Mouse (Mus musculus): ENCODE measurements around the gene Hspa12b. TPM values are rescaled to one million over a fixed set of nuclear protein-coding genes. Genes with fewer than 3 reads are reported as not detected.

The Hspa12b gene
- 5.4 and 6.6 TPM in 2 replicates for polyA plus RNA-seq (2012; rRNA removed)

DNA sequence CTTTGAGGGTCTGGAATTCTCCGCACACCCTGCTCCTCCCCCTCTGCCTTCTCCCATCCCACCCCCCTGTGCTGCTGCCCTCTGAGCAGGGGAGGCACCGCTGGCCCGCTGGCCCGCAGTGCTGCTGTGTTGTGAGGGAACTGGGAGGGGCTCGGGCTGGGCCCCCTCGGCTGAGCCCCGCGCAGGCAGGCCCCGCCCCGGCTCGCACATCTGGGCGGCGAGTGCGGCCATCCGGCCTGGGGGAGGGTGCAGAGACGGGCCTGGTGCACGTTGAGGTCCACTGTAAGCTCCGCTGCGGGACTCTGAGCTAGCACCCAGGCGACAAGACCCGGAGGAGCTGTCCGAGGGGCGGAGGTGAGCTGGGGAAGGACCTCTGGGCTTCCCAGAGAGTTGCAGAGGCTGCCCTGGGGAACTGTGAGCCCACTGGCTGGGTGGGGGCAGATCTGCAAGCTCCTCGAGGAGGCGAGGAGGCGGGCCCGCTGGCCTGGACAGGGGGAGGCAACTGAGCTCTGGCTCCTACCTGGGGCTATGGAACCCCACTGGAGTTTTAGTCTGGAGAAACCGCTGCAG, at the start of gene Hspa12b:
Hspa12b (plus strand) TSS at position 120 of the 570 bp plus-strand sequence.
- Histone ChIP-seq H3K27ac (ENCODE audit: control insufficient read depth, insufficient read depth, low read depth, low read length) (no peak within 1 kb of the TSS), H3K36me3 (ENCODE audit: control insufficient read depth, insufficient read depth, low read length) (no peaks in the 10 kb centered on the region), H3K4me3 (ENCODE audit: control insufficient read depth, low read depth, low read length) (peak within 1 kb of the TSS; percentile 14), H3K4me1 (ENCODE audit: control insufficient read depth, insufficient read depth, low read length) (peaks cover 18% of the 10 kb centered on the region), H3K27me3 (ENCODE audit: control insufficient read depth, insufficient read depth, low read length) (no peaks in the 10 kb centered on the region)
- TF ChIP-seq CTCF (IDR thresholded peaks at IDR 0.05; ENCODE audit: control insufficient read depth, insufficient read depth, insufficient replicate concordance, low read depth, low read length) (no peak), POLR2A (IDR thresholded peaks at IDR 0.05; ENCODE audit: control insufficient read depth, low read depth, low read length) (no peak)

DNA sequence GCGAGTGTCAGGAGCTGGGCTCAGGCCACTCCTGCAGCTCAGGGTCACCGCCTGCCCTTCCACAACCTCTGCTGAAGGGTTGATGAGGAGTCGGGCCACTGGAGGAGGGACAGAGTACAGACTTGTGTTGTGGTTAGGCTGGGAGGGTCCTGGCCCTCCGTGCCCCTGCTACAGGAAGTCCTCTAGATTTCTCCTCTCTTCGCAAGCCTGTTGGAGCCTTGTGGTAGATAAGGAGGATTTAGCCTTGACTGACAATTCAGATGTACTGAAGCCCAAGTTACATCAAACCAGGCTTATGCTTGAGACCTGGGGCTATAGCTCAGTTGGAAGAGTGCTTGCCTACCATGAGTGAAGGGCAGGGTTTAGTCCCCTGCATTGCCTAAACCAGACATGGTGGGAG, 46.6 kb upstream of the Hspa12b start:
- Histone ChIP-seq H3K4me1 (ENCODE audit: control insufficient read depth, insufficient read depth, low read length) (no peaks in the 10 kb centered on the region; the same call in 1 of the 2 replicates), H3K27me3 (ENCODE audit: control insufficient read depth, insufficient read depth, low read length) (no peaks in the 10 kb centered on the region), H3K36me3 (ENCODE audit: control insufficient read depth, insufficient read depth, low read length) (no peaks in the 10 kb centered on the region), H3K4me3 (ENCODE audit: control insufficient read depth, low read depth, low read length) (no peak overlapping the region), H3K27ac (ENCODE audit: control insufficient read depth, insufficient read depth, low read depth, low read length) (no peak overlapping the region)
- TF ChIP-seq POLR2A (IDR thresholded peaks at IDR 0.05; ENCODE audit: control insufficient read depth, low read depth, low read length) (no peak), CTCF (IDR thresholded peaks at IDR 0.05; ENCODE audit: control insufficient read depth, insufficient read depth, insufficient replicate concordance, low read depth, low read length) (no peak)

DNA sequence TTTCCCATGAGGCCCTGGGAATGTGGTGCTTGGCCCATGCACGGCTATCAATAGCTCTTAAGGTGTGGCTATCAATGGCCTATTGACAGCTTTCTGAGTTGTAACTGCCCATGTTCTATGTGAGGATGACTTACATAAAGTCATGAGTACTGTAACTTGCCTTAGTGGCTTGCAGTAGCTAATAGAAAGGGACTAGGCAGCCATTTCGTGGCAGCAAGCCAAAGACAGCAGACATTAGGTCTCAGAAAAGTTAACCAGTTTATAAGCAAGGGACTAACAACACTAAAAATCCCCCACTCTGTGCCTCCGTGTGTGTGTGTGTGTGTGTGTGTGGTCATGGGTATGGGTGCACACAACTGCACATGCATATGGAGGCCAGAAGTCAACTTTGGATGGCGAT, 42.9 kb upstream of the Hspa12b start:
- Histone ChIP-seq H3K27ac (ENCODE audit: control insufficient read depth, insufficient read depth, low read depth, low read length) (no peak overlapping the region), H3K27me3 (ENCODE audit: control insufficient read depth, insufficient read depth, low read length) (no peaks in the 10 kb centered on the region), H3K36me3 (ENCODE audit: control insufficient read depth, insufficient read depth, low read length) (no peaks in the 10 kb centered on the region), H3K4me3 (ENCODE audit: control insufficient read depth, low read depth, low read length) (no peak overlapping the region), H3K4me1 (ENCODE audit: control insufficient read depth, insufficient read depth, low read length) (no peaks in the 10 kb centered on the region)
- TF ChIP-seq CTCF (IDR thresholded peaks at IDR 0.05; ENCODE audit: control insufficient read depth, insufficient read depth, insufficient replicate concordance, low read depth, low read length), result no peak
- TF ChIP-seq POLR2A (IDR thresholded peaks at IDR 0.05; ENCODE audit: control insufficient read depth, low read depth, low read length), result no peak

DNA sequence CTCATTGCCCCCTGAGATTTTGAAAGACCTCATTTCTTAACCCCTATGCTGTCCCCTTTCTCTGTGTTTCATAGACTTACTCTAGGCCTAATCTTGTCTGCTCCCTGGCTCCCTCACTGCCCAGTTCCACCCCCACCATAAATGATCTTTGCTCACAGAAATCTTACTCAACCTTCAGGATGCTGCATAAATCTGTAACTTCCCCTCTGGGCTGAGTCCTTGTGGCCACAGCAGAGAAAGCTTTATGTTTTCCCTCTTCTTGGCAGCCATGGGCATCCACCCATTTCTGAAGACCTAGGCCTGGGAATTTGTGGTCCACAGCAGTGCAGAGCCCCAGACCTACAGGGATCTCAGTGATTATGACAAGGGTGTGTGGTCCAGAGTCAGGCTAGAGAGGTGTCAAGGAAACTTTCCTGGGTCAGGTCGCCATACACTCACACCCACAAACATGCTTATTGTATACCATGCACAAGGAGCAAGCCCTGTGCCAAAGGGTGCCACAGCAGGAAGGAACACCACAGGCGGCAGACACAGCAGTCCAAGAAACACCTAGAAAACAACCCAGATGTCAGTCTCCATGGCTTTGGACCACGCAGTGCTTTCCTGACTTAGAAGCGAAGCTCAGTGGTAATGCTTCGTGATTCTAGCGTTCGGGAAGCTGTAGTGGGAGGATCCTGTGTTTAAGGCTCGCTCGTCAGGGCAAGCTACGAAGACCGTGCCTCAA, 40.3 kb upstream of the Hspa12b start, which contains the start of gene Siglec1:
Siglec1 (minus strand) TSS at position 99 of the 724 bp plus-strand sequence.
- Histone ChIP-seq H3K4me1 (ENCODE audit: control insufficient read depth, insufficient read depth, low read length) (no peaks in the 10 kb centered on the region), H3K4me3 (ENCODE audit: control insufficient read depth, low read depth, low read length) (no peak within 1 kb of the TSS), H3K36me3 (ENCODE audit: control insufficient read depth, insufficient read depth, low read length) (no peaks in the 10 kb centered on the region), H3K27ac (ENCODE audit: control insufficient read depth, insufficient read depth, low read depth, low read length) (0 out of 2 replicates have a peak within 1 kb of the TSS, but pooled peaks have one; percentile 7), H3K27me3 (ENCODE audit: control insufficient read depth, insufficient read depth, low read length) (no peaks in the 10 kb centered on the region)
- TF ChIP-seq POLR2A (IDR thresholded peaks at IDR 0.05; ENCODE audit: control insufficient read depth, low read depth, low read length) (no peak), CTCF (IDR thresholded peaks at IDR 0.05; ENCODE audit: control insufficient read depth, insufficient read depth, insufficient replicate concordance, low read depth, low read length) (no peak)

DNA sequence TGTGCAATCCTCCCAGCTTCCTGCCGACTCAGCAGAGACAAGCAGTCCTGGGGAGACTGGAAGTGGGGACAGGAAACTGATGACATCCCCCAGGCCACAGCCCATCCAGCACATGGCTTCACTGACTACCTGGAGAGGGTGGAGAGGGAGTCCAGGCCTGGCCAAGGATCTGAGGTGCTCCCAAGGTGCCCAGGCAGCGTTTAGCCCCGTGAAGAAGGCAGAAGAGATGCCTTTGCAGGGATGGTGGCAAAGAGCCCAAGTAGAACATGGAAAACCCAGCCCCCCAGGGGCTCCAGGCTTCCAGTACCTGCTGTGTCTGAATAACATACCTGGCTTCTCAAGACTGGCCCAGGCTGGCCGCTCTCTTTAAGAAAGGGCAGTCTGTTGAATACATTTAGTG, 38.5 kb upstream of the Hspa12b start:
- Histone ChIP-seq H3K4me3 (ENCODE audit: control insufficient read depth, low read depth, low read length) (no peak overlapping the region), H3K27me3 (ENCODE audit: control insufficient read depth, insufficient read depth, low read length) (no peaks in the 10 kb centered on the region), H3K27ac (ENCODE audit: control insufficient read depth, insufficient read depth, low read depth, low read length) (no peak overlapping the region), H3K36me3 (ENCODE audit: control insufficient read depth, insufficient read depth, low read length) (no peaks in the 10 kb centered on the region), H3K4me1 (ENCODE audit: control insufficient read depth, insufficient read depth, low read length) (no peaks in the 10 kb centered on the region)
- no peak for TF ChIP-seq CTCF (IDR thresholded peaks at IDR 0.05; ENCODE audit: control insufficient read depth, insufficient read depth, insufficient replicate concordance, low read depth, low read length)

- no peak overlapping the region for H3K4me3 ChIP-seq (ENCODE audit: control insufficient read depth, low read depth, low read length)
- no peaks in the 10 kb centered on the region for H3K4me1 ChIP-seq (ENCODE audit: control insufficient read depth, insufficient read depth, low read length)
- H3K27ac ChIP-seq (ENCODE audit: control insufficient read depth, insufficient read depth, low read depth, low read length), result no peak overlapping the region
- H3K27me3 ChIP-seq (ENCODE audit: control insufficient read depth, insufficient read depth, low read length), result no peaks in the 10 kb centered on the region
- H3K36me3 ChIP-seq (ENCODE audit: control insufficient read depth, insufficient read depth, low read length), result no peaks in the 10 kb centered on the region
- TF ChIP-seq POLR2A (IDR thresholded peaks at IDR 0.05; ENCODE audit: control insufficient read depth, low read depth, low read length), result no peak
Observed at GRCm38 (mm10) chr2:131089634-131090033, 37.4 kb upstream of the Hspa12b start.

GRCm38 (mm10) chr2:131090852-131091251, 36.2 kb upstream of the Hspa12b start:
- Histone ChIP-seq H3K36me3 (ENCODE audit: control insufficient read depth, insufficient read depth, low read length) (no peaks in the 10 kb centered on the region), H3K4me1 (ENCODE audit: control insufficient read depth, insufficient read depth, low read length) (no peaks in the 10 kb centered on the region), H3K27me3 (ENCODE audit: control insufficient read depth, insufficient read depth, low read length) (no peaks in the 10 kb centered on the region), H3K4me3 (ENCODE audit: control insufficient read depth, low read depth, low read length) (no peak overlapping the region), H3K27ac (ENCODE audit: control insufficient read depth, insufficient read depth, low read depth, low read length) (no peak overlapping the region)
- no peak for TF ChIP-seq CTCF (IDR thresholded peaks at IDR 0.05; ENCODE audit: control insufficient read depth, insufficient read depth, insufficient replicate concordance, low read depth, low read length)
- TF ChIP-seq POLR2A (IDR thresholded peaks at IDR 0.05; ENCODE audit: control insufficient read depth, low read depth, low read length), result no peak
